ENCODE assay signal across 9 mouse cellular contexts in the genomic region with DNA sequence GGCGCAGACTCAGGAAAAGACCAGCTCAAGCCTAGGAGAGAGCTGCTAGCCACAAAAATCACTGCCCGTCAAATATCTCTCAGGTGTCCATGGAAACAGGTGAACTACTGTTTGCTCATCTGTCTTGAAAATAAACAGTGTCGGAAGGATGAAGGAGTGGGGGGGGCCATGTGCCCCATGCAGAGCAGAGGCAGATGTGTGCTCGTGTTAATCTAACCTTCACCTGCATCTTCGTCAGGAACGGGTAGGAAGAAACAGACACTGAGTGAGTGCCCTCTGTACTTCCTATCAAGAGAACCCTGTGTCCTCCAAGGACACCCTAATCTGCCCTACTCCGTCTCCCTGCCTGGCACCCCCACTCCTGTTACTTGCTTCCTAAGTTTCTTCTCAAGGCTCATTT. TPM values are rescaled to one million over a fixed set of nuclear protein-coding genes. Genes with fewer than 3 reads are reported as not detected.
DNase-seq lines count a peak whose midpoint lies in the region; ATAC-seq and TF ChIP-seq lines count a peak whose summit lies in the region.
"Had no signal": no experiment of that assay in that cellular context is flagged by ENCODE, and none has a peak within 500 bp of the region (broad histone marks: within the 10 kb centered on the region; RNA-seq: fewer than 3 reads in every experiment).

No protein-coding gene starts in this region.

- peaks cover 8% of the 10 kb centered on the region; the same call in 1 of the 2 replicates for H3K27me3 ChIP-seq in hindbrain, embryonic 10.5 days (ENCODE audit: insufficient read depth, poor library complexity, severe bottlenecking)
- no peaks in the 10 kb centered on the region for H3K27me3 ChIP-seq in hindbrain, embryonic 11.5 days (ENCODE audit: control insufficient read depth, insufficient read depth, low read length)
- peaks cover 8% of the 10 kb centered on the region; the same call in 1 of the 2 replicates for H3K27me3 ChIP-seq in E14TG2a.4 (ENCODE audit: insufficient read depth, low read length)
- H3K27me3 ChIP-seq in hindbrain, embryonic 14.5 days (ENCODE audit: control insufficient read depth, insufficient read depth, low read length) = 0 out of 2 replicates have a peak, but pooled peaks cover 3% of the 10 kb centered on the region
- H3K27me3 ChIP-seq in midbrain, embryonic 16.5 days (ENCODE audit: control insufficient read depth, insufficient read depth, low read depth, low read length) = no peaks in the 10 kb centered on the region

- no peak for ATAC-seq in hindbrain, embryonic 11.5 days (ENCODE audit: low FRiP score)
- no peak for ATAC-seq in hindbrain, embryonic 14.5 days (ENCODE audit: low FRiP score)
- peak; percentile 25; the same call in 1 of the 2 replicates for ATAC-seq in midbrain, embryonic 16.5 days

- no peaks in the 10 kb centered on the region for H3K9me3 ChIP-seq in hindbrain, embryonic 10.5 days
- no peaks in the 10 kb centered on the region for H3K9me3 ChIP-seq in hindbrain, embryonic 11.5 days (ENCODE audit: control insufficient read depth, low read length)
- no peaks in the 10 kb centered on the region for H3K9me3 ChIP-seq in E14TG2a.4 (ENCODE audit: low read length)
- H3K9me3 ChIP-seq in hindbrain, embryonic 14.5 days (ENCODE audit: control insufficient read depth, low read length) = no peaks in the 10 kb centered on the region
- H3K9me3 ChIP-seq in midbrain, embryonic 16.5 days (replicated peaks; ENCODE audit: control insufficient read depth, low read length, poor library complexity, severe bottlenecking) = no peaks in the 10 kb centered on the region
- H3K9me3 ChIP-seq: G1E had no signal

- no peaks in the 10 kb centered on the region for H3K36me3 ChIP-seq in hindbrain, embryonic 10.5 days
- H3K36me3 ChIP-seq in hindbrain, embryonic 11.5 days (ENCODE audit: control insufficient read depth, insufficient read depth, low read length) = no peaks in the 10 kb centered on the region
- no peaks in the 10 kb centered on the region; the same call in 1 of the 2 replicates for H3K36me3 ChIP-seq in E14TG2a.4 (ENCODE audit: insufficient read depth, low read length)
- H3K36me3 ChIP-seq in hindbrain, embryonic 14.5 days (replicated peaks; ENCODE audit: control insufficient read depth, insufficient read depth) = no peaks in the 10 kb centered on the region
- H3K36me3 ChIP-seq in midbrain, embryonic 16.5 days (ENCODE audit: control insufficient read depth, insufficient read depth, low read length) = no peaks in the 10 kb centered on the region
- H3K36me3 ChIP-seq: G1E had no signal

- peaks cover 20% of the 10 kb centered on the region for H3K4me1 ChIP-seq in hindbrain, embryonic 10.5 days (replicated peaks)
- H3K4me1 ChIP-seq in hindbrain, embryonic 11.5 days (replicated peaks; ENCODE audit: control insufficient read depth, insufficient read depth, low read length) = 0 out of 2 replicates have a peak, but pooled peaks cover 4% of the 10 kb centered on the region
- H3K4me1 ChIP-seq in E14TG2a.4 (replicated peaks; ENCODE audit: low read depth, low read length) = peaks cover 32% of the 10 kb centered on the region
- peaks cover 4% of the 10 kb centered on the region; the same call in 1 of the 2 replicates for H3K4me1 ChIP-seq in hindbrain, embryonic 14.5 days (replicated peaks; ENCODE audit: control insufficient read depth, insufficient read depth, low read length)
- peaks cover 9% of the 10 kb centered on the region for H3K4me1 ChIP-seq in midbrain, embryonic 16.5 days (ENCODE audit: control insufficient read depth, insufficient read depth, low read length)

- TF ChIP-seq CTCF in E14TG2a.4 (conservative IDR thresholded peaks at IDR 0.05; ENCODE audit: low read length) = no peak

- no peak overlapping the region; the same call in 1 of the 2 replicates for H3K9ac ChIP-seq in hindbrain, embryonic 11.5 days (ENCODE audit: low read depth, low read length)
- 0 out of 2 replicates have a peak overlapping the region, but pooled peaks have one; percentile 29 for H3K9ac ChIP-seq in hindbrain, embryonic 14.5 days
- H3K9ac ChIP-seq in midbrain, embryonic 16.5 days (ENCODE audit: low read depth, low read length) = no peak overlapping the region

- 50% methylated on average over 7 of the region's 7 CpGs for WGBS in hindbrain, embryonic 10.5 days
- WGBS in hindbrain, embryonic 11.5 days = 51% methylated on average over 7 of the region's 7 CpGs
- 48% methylated on average over 7 of the region's 7 CpGs for WGBS in hindbrain, embryonic 14.5 days
- 39% methylated on average over 7 of the region's 7 CpGs for WGBS in midbrain, embryonic 16.5 days

- H3K27ac ChIP-seq in hindbrain, embryonic 10.5 days = peak overlapping the region; percentile 80
- no peak overlapping the region for H3K27ac ChIP-seq in hindbrain, embryonic 11.5 days (ENCODE audit: low read depth, low read length)
- no peak overlapping the region for H3K27ac ChIP-seq in hindbrain, embryonic 14.5 days
- H3K27ac ChIP-seq in midbrain, embryonic 16.5 days (ENCODE audit: low read length) = no peak overlapping the region; the same call in 1 of the 2 replicates

- DNase-seq in hindbrain, embryonic 10.5 days (ENCODE audit: low spot score) = no peak
- DNase-seq in hindbrain, embryonic 11.5 days (ENCODE audit: low spot score) = no peak
- DNase-seq in hindbrain, embryonic 14.5 days (ENCODE audit: low spot score) = no peak
- DNase-seq in left cerebral cortex, postnatal 14 days (ENCODE audit: low spot score in 2 of 2) = no peak
- no peak for DNase-seq in heart, adult 9 months (ENCODE audit: low spot score in 2 of 2)
- DNase-seq in urinary bladder, postnatal 4 days (ENCODE audit: low spot score in 2 of 2) = no peak

- no peak overlapping the region for H3K4me2 ChIP-seq in hindbrain, embryonic 11.5 days (replicated peaks; ENCODE audit: low read depth, low read length)
- H3K4me2 ChIP-seq in hindbrain, embryonic 14.5 days (replicated peaks) = no peak overlapping the region
- H3K4me2 ChIP-seq in midbrain, embryonic 16.5 days (ENCODE audit: low read length) = no peak overlapping the region

- intact Hi-C loops in left cerebral cortex, postnatal 14 days (cut with DNase I) = loop anchor here (1.0 to 2.0 kb wide), 2 partner anchors 21 to 58 kb away; no protein-coding TSS in a partner anchor

- H3K4me3 ChIP-seq in hindbrain, embryonic 10.5 days = peak overlapping the region; percentile 41; the same call in 1 of the 2 replicates
- no peak overlapping the region for H3K4me3 ChIP-seq in hindbrain, embryonic 11.5 days (ENCODE audit: low read depth, low read length)
- H3K4me3 ChIP-seq in E14TG2a.4 (replicated peaks; ENCODE audit: low read length) = peak overlapping the region; percentile 57
- H3K4me3 ChIP-seq in hindbrain, embryonic 14.5 days (replicated peaks; ENCODE audit: low read length) = no peak overlapping the region
- no peak overlapping the region for H3K4me3 ChIP-seq in midbrain, embryonic 16.5 days (ENCODE audit: low read depth, low read length)

RNA-seq across cellular contexts. Expression of gene Klhdc4, which starts 22.3 kb away (rescaled TPM):
- polyA plus RNA-seq in hindbrain, embryonic 10.5 days (2016; fragmentation: Nextera tagmentation; extraction: Ambion mirVana) = 60.6 and 66.1 TPM in 2 replicates
- polyA plus RNA-seq in hindbrain, embryonic 11.5 days (2014; fragmentation: Nextera tagmentation; extraction: Ambion mirVana) = 45.9 and 50.9 TPM in 2 replicates
- polyA plus RNA-seq in hindbrain, embryonic 14.5 days (2014; fragmentation: Nextera tagmentation; extraction: Ambion mirVana) = 40.6 and 41.3 TPM in 2 replicates
- 42.1 and 43.3 TPM in 2 replicates for polyA plus RNA-seq in midbrain, embryonic 16.5 days (2015; fragmentation: Nextera tagmentation; extraction: Ambion mirVana)
- total RNA-seq in left cerebral cortex, postnatal 14 days (2021) = 10 to 100 TPM; 26.0 to 27.1 TPM

RNA-seq across cellular contexts. Expression of gene Slc7a5, which starts 55.8 kb away (rescaled TPM):
- polyA plus RNA-seq in hindbrain, embryonic 10.5 days (2016; fragmentation: Nextera tagmentation; extraction: Ambion mirVana) = 27.2 and 27.6 TPM in 2 replicates
- 23.3 and 29.9 TPM in 2 replicates for polyA plus RNA-seq in hindbrain, embryonic 11.5 days (2014; fragmentation: Nextera tagmentation; extraction: Ambion mirVana)
- polyA plus RNA-seq in hindbrain, embryonic 14.5 days (2014; fragmentation: Nextera tagmentation; extraction: Ambion mirVana) = 57.3 and 65.0 TPM in 2 replicates
- 48.9 and 50.8 TPM in 2 replicates for polyA plus RNA-seq in midbrain, embryonic 16.5 days (2015; fragmentation: Nextera tagmentation; extraction: Ambion mirVana)
- total RNA-seq in left cerebral cortex, postnatal 14 days (2021) = 100 to 1,000 TPM; 114 to 130 TPM

Comparison
In these comparisons a context has a peak if more than half of its experiments do, and no peak if none do; other contexts are left out.
1. H3K4me3 ChIP-seq: peak in hindbrain, embryonic 10.5 days (single experiment) and E14TG2a.4 (single experiment); none in hindbrain, embryonic 11.5 days (single experiment), hindbrain, embryonic 14.5 days (single experiment) and midbrain, embryonic 16.5 days (single experiment).